Mouse (Mus musculus) left cerebral cortex, adult 9 months (tissue): ENCODE data around the gene Nek9.
"Not testable (repeated sequence)": the region's sequence is repeated elsewhere in the genome, so short reads cannot be mapped to it uniquely, and the experiment has no call there.

Source experiments
- DNase-seq, 2 experiments: peaks; one replicate each; pipeline ENCODE4 v3.0.0; 2022; ENCODE audit warnings: low spot score in 2 of 2

The Nek9 gene

DNA sequence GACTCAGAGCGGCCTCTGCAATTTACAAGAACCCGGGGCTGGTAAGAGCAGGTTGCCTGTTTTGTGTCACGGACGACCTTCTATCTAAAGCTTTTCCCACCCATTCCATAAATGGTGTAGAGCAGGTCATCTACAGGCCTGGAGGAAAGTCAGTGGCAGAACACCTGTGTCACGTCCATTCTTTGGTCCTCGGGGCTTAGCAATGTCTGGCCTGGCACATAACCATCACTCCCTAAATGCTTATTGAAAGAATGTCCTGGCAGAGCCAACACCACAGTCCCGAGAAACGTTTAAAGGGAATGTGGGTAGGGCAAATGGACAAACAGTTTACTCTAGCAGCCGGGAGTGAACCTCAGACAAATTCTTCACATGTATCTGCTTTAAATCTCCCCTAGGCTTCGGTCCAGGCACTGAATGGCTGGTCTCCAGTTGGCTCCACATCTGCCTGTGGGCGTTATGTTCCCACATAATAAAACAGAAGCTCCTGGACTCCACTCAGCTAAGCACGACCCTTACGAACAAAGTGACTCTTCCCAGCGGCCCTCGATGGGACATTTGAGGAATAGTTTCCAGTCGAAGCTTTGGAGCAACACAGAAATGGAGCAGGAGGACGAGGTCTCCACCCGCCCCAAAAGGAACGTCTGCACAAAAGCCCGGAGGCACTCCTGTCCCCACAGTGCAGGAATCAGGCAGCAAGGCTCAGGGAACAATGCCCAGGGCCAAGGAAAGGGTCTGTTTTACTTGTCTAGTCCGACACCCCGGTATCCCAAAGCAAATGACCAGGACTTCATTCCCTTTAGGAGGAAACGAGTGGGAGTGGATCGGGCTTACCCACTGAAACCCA is 49.8 kb downstream of the Nek9 start:
- DNase-seq = peak in 1 of 2 experiments; percentile 37

DNA sequence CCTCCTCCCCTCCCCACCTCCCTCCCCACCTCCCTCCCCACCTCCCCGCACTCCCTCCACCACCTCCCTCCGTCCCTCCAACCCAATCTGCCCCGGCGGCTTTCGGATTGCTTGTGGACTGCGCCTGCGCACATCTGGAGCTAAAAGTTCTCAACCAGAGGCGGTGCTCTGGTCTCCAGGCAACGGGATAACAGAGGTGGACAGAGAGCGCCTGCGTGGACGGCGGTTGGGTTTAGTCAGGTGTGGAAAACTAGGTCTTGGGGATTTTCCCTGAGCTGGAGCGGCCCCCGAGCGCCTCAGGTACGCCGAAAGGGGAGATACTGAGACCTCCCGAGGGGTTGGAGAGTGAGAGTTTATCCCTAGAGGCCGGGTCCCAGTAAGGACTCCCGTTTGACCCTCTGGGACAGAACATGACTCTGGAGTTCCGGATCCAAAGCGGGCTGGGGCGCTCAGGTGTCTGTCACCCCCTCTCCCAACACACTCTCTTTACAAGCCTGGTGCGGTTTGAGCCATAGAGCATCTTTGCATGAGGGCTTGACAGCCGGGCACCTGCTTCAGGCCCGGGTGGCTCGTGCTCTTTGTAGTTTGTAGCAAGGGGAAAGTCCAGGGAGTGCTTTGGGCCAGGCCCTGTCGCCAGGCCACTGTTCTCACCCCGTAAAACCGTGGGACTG is 50.5 kb downstream of the Nek9 start, which contains the start of gene Zc2hc1c:
Gene Zc2hc1c (plus strand): TSS at position 106 of the 671 bp plus-strand sequence.
- peak; percentile 58 to 84 for DNase-seq

DNA sequence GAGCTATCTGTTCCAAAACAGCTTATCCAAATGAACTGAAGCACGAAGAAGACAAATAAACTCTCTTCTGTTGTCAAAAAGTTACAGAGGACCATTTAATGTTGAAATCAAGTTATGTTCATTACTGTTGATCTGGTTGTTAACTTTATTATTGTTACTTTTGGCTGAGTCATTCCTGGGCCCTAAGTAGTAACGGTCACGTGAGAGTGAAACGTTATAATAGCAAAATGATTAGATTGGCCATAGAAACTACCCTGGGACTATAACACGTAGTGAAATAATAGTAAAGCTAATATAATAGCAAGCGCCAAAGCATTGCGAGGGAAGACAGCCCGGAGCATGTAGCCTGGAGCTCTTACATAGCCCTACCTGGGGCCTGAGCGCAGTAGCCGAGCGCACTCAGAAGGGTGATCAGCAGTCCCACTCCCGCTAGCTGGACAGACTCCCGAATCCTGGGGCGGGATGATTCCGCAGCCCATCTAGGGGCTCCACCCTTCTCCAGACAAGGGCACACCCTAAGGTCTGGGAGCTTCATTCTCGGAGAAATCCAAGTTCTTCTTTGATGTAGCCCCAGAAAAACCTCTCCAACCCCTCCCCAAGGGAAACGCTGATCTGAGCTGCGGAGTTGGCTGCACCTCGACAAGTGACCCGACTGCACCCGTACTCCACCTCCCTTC is 51.2 kb downstream of the Nek9 start, which contains the start of gene Acyp1:
Gene Acyp1 (minus strand): TSS at position 630 of the 677 bp plus-strand sequence.
- DNase-seq = no peak

DNA sequence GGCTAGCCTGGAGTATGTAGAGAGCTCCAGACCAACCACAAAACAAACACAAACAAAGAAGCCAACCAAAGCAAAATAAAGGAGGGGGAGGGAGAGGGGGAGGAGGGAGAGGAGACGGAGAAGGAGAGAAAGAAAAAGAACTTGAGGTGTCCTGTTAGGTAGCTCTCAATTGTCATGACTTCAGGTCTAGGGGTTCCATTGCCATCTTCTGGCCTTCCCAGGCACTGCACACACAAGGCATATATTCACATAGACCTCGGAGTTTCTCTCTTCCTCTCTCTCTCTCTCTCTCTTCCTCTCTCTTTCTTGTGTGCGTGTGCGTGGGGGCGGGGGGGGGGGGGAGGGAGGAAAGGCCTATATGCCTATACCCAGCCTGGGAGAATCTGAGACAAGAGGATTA is 52.2 kb downstream of the Nek9 start:
- DNase-seq = no peak

DNA sequence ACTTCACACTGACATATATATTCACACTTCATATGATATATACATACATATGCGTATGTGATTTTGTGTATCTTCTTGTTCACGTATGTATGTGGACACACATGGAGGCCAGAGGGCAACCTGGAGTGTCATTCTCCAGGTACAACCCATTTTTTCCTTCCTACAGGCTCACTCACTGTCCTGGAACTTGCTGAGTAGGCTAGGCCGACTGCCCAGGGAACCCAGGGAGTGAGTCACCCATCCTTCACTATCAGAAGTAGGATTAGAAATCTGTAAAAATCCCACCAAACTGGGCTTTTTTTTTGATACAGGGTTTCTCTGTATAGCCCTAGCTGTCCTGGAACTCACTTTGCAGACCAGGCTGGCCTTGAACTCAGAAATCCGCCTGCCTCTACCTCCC is 54.2 kb downstream of the Nek9 start:
- no peak for DNase-seq

DNA sequence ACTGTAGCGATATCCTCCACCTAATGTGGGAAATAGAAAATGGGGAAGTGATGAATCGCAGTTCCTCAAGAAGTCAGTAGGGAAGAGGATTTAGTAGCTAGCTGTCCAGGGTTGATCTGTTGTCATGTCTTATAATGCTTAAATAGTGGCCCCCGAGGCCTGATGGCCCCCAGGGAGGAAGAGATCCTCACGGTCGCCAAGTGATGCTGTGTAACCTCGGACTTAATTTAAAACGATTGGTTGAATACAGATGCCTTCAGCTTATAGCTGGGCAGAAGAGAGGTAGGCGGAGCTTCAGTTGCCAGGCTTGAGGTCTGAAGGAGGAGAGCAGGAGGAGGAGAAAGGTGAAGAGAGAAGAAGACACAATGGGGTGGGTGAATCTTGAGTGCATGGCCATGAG is 54.8 kb downstream of the Nek9 start:
- DNase-seq = no peak

DNA sequence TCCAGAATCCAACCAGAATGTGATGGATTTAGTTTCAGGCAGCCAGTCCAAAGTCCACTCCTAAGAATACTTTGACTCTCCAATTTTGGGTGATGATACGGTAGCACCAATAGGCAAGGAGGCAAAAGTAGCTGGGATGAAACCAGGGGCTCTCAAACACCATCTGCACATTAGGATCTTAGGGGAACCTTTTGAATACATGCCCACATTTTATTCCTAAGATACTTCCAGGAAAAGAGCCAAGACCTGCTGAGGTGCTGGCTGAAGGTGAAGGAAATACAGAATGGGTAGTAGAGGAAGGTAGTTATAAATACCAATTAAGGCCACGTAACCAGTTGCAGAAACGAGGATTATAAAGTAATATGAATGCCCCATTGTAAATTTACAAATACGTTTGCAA is 57.4 kb downstream of the Nek9 start:
- not testable (repeated sequence) for DNase-seq

DNA sequence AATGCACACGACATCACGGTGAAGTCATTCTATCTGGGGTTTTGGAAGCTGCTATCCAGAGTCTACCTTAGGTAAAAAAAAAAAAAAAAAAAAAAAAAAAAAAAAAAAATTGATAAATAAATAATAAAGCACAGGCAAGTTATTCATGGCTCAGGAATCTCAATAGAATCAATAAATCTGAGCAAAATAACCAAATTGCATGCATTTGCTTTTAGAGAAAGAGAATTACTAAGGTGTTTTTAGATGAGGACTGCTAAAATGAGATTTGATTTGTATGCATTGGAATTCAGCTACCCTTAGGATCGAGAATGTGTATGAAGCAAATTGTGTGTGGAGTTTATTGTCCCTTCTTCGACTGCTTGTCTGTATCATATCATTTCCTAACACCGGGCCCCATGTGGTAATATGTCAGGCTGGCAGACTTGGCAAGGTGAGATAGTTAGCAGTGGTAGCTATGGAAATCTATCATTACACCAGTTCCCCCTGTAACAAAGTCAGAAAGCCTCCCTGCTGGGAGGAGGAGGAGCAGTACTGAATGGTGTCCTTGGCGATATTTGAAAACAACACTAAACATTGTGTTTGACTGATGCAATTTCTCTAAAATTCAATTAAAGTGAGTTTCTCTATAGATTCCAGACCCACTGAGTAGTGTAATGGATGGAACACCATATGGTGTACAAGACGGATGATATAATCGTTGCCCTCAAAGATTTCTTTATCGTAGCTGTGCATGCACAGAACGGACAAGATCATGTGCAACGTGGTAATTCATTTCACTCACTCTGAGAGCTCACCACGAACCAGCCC is 58.1 kb downstream of the Nek9 start:
- no peak for DNase-seq

DNA sequence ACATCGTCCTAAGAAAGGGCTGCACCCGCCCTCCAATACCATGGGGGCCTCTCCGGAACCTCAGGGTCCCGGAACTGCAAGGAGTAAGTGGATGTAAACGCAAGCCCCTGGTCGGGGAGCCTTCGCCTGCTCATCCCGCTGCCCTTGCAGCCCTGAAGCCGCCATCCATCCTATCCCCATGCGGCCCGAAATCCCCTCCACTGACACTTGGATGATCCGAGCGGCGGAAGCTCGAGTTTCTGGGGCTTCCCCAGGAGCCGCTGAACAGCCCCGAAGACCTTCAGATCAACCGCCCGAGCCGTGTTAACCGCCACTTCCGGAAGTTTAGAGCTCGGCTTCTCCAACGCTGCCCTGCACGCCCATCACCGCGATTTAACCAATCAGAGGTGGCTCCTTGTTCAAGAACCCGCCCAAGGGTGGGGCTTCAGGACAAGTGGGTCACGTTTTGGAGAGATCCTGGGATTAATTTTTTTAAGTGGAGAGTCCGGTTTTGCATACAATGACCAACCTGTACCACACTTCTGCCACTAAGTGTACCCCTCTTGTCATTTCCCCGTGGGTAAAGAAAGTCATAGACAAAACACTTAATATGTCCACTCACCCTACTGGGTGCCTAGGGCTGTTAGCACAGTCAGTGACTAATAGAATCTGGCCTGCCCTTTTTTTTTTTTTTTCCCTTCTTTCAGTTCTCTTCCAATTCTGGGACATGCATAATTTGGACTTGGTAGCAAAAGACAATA is 58.9 kb downstream of the Nek9 start:
- peak; percentile 90 to 98 for DNase-seq

DNA sequence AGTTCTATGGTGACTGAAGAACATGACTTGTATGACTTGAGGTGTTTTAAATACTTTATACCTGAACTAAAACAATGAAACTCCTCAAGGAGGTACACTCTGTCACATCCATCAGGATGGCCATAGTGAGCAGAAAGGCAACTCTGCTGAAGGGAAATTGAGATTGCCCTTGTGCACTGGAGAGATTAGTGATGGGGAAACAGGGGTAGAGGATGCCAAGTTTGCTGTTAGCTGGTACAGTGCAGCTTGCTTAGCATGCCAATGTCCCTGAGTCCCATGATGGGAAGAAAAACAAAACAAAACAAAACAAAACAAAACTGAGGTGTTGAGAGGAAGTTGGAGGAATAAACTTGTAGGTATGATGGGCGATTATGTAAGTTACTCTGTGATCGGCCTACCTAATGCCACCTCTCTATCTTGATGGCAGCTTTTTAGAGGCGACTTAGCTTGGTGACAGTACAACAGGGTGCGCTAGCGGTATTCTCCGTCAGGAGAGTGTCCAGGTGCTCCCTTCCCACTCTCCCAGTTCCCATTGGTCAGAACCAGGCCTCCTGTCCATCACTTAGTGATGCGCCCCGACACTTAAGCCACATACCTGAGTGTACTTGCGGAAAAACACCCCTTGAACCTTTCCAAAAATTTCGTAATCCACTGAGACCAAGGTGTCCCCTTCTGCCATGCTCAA is 59.6 kb downstream of the Nek9 start:
- peak in 1 of 2 experiments; percentile 24 for DNase-seq

DNA sequence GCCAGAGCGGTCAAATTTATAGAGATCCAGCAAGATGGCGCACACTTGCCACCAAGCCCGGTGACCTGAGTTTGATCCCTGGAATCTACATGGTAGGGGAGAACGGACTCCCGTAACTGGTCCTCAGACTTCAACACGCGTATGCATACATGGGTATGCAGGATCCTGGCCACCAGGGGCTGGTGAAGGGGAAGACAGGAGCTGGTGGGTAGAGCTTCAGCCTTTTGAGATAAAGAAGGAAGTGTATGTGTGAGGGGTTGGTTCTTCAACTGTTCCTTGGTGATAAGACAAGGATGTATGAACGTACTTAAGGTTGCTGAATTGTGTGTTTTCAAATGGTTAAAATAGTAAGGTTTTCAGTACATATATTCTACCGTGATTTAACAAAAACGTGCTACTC is 60.2 kb downstream of the Nek9 start:
- DNase-seq = no peak

DNA sequence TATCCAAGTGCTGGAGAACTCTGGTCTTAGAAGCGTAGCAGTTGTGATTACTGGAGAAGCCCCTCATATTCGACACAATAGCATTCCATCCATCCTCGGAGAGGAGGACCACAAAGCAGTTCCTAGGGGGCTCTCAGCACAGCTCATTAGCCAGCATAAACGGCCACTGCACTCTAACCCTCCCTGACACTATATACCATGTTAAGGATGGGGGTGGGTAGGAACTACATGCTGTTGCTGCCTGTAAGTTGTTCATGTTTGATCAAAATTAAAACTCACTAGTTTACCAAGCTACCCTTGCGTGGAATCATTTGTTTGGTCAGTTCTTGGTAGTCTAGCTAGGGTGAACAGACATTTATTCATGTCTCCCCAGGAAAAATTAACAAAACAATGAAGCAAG is 62.9 kb downstream of the Nek9 start:
- no peak for DNase-seq

DNA sequence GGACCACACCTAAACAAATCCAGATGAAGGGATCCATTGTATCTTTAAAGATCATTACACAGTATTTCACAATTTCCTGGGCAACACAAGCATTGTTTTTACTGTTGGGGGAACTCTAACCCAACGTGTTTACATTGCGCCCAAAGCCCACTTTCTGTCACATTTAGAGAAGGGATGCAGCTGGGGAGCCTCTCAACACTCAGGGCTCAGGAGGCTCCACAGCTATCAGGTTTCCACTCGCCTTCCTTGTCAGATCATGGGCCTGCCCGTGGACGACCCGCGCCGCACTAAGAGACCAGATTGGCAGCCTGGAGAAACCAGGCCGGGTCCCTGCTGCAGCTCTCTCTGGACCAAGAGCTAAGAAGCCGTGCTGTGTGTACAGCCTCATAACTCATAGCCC is 65.7 kb downstream of the Nek9 start:
- DNase-seq = no peak

DNA sequence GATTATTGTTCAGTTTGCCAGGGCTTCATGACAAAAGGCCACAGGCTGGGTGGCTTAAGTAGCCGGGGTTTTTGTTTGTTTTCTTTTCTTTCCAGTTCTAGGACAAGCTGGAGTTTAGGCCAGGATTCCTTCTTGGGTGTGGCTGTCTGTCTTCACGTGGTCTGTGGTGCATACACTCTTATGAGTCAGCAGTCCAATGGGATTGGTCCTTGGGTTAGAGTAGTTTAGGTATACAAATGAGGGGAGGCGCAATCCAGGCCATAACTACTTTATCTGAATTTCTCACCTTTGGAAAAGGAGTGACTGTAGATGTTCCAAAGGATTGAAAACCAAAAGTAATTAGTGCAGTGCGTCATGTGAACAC is 67.3 kb downstream of the Nek9 start:
- DNase-seq = no peak

DNA sequence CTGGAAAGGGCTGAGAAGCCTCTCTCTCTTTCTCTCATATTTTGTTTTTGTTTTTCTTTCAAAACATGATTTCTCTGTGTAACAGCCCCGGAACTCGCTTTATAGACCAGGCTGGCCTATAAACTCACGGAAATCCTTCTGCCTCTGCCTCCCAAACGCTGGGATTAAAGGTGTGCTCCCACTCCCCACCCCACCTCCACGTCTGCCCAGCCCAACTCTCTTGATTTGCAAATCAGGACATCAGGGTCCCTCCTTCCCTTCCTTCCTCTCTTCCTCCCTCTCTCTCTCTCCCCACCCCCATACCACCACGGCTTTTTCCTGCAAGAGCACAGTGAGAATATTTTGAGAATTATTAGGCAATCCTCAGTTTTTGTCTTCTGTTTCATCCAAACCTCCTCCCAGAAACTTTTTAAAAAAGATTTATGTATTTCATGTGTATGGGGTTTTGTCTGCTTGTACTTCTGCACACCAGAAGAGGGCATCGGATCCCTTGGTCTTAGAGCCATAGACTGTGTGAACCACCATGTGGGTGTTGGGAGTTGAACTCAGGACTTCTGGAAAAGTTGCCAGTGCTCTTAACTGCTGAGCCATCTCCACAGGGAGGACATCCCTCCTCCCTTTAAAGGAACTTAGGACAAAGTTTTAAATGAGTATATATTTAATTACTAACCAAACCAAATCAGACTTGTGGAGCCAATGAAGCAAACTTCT is 67.9 kb downstream of the Nek9 start:
- no peak for DNase-seq

DNA sequence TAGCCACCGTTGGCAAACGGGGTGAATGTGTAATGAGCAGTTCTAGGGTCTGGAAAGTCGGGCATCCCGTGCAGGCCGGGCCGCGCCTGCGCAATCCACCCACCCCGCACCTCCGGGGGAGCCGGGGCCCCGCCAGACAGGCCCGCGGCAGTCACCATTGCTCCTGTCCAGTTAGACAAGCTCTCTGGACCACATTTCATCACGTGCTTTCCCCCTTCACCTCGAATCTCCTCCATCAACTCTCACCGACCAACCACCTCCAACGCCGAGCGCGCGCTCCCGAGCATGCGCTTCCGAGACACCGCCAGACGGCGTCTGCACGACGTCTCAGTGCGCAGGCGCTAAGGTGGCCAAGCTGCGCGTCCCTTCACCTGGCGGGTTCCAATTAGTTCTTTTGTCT is 68.8 kb downstream of the Nek9 start, which contains the start of gene Mlh3:
Gene Mlh3 (minus strand): TSS at position 281 of the 400 bp plus-strand sequence.
- peak; percentile 62 to 86 for DNase-seq

DNA sequence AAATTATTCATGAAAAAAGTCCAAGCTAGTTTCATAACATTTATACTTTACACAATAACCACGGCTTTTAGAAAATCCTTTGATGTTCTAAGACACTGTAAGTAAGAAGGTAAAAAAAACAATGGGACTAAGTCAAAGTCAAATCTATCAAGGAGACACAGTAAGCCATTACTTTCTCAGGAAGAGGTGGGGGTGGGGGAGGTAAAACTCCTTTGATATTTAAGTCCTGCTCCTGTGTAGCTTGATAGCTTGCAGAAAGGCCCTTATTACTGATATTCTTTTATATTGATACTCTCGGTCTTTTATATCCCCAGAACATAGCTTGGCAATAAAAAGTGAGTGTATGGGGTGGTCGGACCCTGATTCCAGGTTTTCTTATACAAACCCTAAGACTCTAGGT is 69.3 kb downstream of the Nek9 start:
- no peak for DNase-seq

DNA sequence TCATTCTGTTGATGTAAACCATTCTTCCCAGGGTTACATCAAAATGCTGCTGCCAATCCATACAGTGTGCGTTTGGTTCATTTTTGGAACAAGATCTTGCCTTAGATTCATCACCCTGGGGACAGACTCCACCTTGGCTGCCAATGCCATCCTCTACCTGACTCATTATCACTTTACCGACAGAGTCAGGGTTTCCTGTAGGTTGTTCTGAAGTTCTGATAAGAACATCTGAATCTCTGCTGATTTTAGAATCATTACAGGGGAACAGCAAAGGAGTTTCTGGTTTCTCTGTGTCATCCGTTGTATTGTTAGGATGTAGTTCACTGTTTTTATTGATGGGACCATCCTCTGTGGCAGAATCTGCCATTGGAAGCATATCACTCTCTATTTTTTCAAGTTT is 72.9 kb downstream of the Nek9 start:
- no peak for DNase-seq

DNA sequence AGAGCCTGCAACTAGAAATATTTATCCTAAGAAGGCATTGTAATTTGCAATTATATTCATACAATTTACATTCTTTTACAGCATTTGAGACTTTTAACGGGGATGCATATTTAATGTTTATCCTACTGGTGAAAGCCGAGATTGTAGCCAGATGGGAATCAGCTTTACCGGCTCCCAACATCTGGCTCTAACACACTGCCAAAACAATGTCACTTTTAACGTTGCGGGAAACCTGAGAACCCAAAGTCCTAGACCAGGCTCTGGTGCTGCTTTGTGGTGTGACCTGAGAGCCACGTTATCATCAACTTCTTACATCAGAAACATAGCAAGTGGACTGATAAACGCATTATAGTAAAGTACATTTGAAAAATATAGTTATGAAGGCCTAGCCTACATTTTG is 74.2 kb downstream of the Nek9 start:
- no peak for DNase-seq

DNA sequence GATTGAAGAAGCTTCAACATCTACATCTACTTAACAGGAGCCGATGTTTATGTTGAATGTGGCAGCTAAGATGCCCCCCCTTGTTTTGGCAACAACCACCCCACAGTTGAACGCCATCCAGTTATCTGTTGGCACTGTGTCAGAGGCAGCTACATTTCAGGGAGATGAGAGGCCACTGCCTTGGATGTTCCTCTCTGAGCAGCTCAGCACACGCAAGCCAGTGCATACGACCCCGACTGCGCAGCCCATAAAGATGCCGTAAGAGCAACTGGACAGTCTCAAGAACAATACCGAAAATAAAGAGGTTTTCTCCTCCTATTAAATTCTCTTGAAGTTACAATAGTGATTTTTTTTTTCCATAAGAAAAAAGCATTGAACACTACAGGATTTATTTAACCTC is 74.6 kb downstream of the Nek9 start:
- DNase-seq = no peak
